Mouse (Mus musculus) heart, postnatal 4 days (tissue): ENCODE data around the gene Il27ra. TPM values are rescaled to one million over a fixed set of nuclear protein-coding genes. Genes with fewer than 3 reads are reported as not detected.
"Not testable (repeated sequence)": the region's sequence is repeated elsewhere in the genome, so short reads cannot be mapped to it uniquely, and the experiment has no call there.

ENCODE experiments used
- DNase-seq: peaks from one replicate; pipeline ENCODE4 v3.0.0; 2021
- total RNA-seq, 2 experiments: library from RNA; stranded (reverse); gene quantifications; 2 replicates each; pipeline ENCODE4 v1.2.3; 2021

Il27ra gene
- total RNA-seq, 2 experiments from 2014 or later = 4.0 to 4.2 TPM

GRCm38 (mm10) chr8:84019738-84020137 is 22.7 kb downstream of the Il27ra start:
- DNase-seq = no peak

GRCm38 (mm10) chr8:84015833-84016232 is 26.6 kb downstream of the Il27ra start:
- no peak for DNase-seq

- peak; percentile 31 for DNase-seq
These were observed 29.8 kb downstream of the Il27ra start for GRCm38 (mm10) chr8:84012499-84013165.

GRCm38 (mm10) chr8:84011705-84012498 is 30.5 kb downstream of the Il27ra start, which contains the start of gene 2210011C24Rik:
TSS of gene 2210011C24Rik (minus strand) at chr8:84012171.
- DNase-seq = no peak

DNA sequence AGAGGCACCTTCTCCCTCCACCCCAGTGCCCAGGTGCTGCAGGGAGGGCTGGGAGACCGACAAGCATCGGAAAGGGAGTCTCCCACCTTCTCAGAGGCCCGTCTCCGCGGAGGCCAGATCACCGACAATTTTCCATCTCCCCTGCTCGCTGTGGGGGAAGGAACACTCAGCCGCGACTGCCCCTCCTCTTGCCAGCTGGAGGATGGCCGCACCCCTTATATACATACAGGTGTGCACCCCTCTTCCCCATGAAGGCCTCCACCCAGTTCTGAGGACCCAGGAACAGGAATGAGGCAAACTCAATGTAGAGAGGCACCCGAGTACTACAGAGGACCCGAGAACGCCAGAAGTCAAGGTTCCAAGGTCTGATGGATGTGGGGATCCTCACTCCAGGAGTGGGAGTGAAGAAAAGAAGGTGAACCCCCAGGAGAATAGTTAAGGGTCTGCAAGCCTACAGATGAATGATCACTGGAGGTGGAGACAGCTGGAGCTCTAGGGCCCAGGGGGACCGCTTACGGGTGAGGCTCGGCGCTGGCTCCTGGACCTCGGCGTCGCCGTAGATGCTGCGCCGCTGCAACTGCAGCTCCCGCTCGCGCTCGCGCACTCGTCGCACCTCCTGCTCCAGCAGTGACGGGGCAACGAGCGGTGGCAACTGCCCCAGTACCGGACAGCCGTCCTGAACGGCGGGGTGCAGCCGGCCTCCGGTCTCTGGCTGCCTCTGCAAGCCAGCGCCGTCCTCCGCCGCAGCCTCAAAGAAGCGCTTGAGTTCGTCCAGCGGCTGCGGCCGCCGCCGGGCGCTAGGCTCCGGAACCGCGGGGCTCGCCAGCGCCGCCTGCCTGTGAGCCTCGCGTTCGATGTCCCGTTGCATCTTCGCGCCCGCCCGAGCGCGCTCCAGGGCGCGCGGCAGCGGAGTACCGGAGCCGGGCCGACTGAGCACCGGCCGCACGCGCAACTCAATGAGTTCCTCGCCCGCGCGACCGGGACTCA is 31.5 kb downstream of the Il27ra start:
- peak; percentile 82 for DNase-seq

DNA sequence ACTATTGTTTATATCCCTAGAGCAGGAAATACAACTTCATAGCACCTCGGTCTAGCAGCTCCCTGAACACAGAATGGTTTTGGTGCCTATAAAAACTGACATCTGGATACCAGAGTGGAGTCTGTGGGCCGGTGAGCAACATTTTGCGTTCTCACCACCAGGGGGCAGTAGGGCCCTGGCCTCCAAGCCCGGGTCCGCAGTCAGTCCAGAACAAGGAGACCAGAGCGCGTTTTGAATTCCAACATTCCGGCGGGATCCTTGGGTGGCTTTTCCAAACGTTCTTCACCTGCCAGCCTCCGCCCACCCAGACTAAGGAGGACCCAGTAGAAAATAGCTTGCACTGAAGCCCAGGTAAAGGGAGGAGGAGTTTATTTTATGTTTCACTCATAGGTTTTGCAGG is 32.5 kb downstream of the Il27ra start:
- peak; percentile 94 for DNase-seq

DNA sequence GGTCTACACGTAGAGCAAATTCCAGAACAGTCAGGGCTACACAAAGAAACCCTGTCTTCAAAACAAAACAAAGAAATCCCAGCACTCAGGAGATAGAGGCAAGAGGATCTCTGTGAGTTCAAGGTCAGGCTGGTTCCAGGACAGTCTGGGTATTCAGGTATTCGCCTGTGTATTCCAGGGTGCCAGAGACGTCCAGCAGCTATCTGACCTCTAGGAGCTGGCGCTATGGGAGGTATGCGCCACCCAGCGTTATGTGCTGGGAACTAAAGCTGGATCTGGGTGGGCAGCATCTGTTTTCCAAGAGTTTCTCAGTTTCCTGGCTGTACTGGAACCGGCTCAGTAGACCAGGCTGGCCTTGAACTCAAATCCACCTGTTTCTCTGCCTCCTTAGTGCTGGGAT is 34.0 kb downstream of the Il27ra start:
- no peak for DNase-seq

DNA sequence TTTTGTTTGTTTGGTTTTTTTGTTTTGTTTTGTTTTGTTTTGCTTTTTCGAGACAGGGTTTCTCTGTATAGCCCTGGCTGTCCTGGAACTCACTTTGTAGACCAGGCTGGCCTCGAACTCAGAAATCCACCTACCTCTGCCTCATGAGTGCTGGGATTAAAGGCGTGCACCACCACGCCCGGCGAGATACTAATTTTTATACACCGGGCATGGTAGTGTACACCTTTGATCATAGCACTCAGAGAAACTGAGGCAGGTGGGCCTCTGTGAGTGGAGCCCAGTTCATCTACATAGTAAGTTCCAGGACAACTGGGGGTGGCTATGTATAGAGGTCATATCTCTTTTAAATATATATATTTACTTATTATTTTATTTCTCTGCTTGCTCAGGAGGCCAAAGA is 36.9 kb downstream of the Il27ra start:
- not testable (repeated sequence) for DNase-seq

DNA sequence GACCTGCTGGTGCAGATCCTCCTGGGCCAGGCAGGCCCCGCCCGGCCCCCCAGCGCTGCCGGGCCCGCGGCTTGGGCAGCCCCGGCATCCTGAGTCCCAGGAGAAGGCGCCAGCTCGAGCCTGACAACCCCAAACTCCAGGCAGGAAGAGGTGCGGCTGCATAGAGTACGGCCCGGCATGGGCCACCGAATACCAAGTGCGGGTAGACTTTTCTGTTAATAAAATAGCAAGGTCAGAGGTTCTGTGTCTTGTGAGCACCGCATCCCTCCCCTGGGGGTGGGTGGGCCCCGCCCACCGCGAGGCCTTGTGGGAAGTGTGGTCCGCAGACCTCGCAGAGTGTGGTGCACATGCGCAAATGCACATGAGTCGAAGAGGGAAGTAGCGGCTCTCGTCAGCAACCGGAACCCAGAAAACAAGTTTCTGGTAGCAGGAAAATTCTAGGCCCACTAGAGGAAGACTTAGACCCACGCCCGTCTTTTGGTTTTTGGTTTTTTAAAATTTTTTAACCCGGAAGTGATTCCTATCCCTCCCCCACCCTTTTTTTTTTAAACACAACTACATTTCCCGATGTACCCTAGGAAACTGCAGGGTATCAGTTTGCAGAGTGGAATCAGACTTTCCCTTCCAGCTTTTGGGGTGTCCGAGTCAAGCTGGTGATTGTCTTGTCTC is 37.7 kb downstream of the Il27ra start:
- DNase-seq = peak; percentile 93

DNA sequence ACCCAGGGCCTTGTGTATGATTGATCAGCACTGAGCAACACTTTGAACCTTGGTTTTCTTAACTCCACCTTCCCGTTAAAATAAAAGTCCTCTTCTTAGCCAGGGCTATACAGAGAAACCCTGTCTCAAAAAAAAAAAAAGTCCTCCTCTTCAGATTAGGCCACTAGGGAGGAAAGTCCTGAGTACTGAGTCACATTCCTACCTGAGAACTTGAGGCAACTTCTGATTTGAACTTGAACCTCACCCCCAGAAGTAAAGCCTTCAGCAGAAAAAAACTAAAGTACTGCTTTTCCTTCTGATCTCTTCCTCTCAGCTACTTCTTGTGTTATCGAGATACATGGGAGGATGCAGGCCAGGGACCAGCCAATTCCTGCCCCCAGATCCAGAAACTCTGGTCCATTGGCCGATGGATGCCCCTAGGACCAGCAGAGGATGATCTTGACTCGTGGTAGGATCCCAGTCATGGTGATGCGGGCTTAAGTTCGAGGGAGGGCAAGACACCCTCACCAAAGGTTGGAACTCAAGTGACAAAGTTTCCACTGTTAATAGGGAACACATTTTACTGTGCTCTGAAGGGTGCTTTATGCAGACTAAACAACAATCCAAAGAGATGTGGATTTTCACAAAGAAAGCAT is 38.7 kb downstream of the Il27ra start:
- no peak for DNase-seq

- DNase-seq = no peak
These were observed 39.3 kb downstream of the Il27ra start for GRCm38 (mm10) chr8:84002957-84003611.

DNA sequence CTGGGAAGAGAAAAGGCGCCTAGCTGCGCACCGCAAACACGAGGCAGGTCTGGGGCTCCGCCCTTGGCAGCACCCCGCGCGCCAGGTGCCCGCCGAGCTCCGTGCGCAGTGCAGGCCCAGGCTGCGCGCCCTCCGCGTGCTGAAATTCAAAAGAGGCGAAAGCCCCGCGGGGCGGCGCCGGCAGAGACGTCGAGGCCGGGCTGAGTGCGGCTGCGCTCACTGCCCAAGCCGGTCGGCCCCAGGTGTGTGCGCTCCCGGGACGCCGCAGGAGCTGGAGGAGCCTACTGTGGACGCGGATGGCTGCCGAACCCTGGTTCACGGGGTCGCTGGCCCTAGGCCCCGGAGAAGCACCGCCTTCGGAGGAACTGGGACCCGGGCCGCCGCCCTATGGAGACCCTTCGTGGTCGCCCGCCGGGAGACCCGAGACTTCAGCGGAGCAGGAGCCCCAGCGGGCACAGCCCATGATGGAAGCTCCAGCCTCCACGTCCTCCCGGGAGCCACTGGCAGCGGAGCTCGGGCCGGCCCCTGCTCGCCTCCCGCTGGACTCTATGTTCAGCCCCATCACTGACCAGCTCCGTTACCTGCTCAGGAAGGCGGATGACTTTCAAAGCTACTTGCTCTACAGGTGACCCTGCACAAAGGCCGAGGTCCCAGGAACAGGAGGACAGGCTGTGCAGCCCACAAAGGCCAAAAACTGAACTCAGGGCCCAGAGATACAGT is 40.9 kb downstream of the Il27ra start, which contains the start of gene 1700067K01Rik:
1700067K01Rik (plus strand) TSS at position 222 of the 720 bp plus-strand sequence.
- no peak for DNase-seq

DNA sequence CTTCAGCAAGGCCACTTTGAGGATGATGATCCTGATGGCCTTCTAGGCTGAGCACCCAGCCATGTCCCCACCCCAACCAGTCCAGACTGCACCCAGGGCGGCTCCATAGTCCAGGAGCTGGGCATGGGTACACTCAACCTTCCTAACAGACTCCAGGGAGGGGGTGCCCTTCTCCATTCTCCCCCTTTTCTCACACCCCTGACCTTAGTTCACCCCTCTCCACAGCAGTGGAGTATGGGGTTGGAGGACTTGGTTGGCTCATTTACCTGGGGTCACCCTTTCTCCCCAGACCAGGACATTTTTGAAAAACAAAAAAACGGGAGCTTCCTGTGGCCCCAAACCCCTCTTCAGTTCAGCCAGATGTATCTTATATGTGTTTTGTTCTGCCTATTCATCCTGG is 42.6 kb downstream of the Il27ra start:
- DNase-seq = no peak

DNA sequence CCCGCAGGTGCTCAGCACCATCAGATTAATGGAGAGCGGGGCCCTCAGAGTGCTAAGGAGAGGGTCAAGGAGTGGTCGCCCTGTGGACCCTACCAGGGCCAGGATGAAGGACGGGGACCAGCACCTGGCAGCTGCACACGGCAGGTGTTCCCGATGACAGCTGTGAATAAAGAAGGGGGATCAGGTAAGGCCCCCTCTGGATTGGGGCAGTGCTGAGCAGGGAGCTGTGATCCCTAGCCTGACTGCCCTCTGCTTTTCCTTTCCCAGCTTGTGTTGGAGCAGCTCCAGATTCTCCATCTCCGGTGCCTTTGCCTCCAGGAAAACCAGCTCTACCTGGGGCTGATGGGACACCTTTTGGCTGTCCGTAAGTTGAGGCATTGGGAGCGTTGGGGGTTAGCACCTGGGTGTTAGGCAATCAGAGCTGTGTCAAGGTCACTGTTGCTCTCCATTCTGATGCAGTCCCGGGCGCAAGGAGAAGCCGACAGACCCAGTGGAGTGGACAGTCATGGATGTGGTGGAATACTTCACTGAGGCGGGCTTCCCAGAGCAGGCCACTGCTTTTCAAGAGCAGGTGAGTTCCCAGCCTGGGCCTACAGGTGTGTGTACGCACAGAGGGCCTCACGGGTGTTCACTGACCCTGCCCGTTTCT is 43.2 kb downstream of the Il27ra start:
- DNase-seq = no peak

DNA sequence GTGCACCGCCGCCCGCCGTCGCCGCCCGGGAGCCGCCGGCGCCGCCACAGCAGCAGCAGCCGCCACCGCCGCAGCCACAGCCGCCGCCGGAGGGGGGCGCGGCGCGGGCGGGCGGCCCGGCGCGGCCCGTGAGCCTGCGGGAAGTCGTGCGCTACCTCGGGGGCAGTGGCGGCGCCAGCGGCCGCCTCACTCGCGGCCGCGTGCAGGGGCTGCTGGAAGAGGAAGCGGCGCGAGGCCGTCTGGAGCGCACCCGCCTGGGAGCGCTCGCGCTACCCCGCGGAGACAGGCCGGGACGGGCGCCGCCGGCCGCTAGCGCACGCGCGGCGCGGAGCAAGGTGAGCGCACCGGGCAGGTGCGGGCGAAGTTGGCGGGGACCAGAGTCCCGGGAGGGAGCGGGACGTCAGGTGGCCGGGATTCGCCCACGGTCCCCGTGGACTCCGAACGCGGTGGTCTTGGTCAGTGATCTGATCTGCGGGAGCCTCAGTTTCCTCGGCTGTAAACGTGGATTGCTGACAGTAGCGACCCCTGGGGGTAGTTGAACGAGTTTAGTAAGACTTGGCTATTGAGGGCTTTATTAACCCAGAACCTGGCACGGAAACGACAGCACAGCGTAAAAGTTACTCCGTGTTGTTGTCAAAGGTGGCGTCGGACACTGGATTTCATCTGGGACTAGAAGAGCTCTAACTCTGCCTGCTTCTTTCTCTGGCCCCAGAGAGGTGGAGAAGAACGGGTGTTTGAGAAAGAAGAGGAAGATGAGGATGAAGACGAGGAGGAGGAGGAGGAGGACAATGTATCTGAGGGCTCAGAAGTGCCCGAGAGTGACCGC is 43.9 kb downstream of the Il27ra start:
- DNase-seq = peak; percentile 64

DNA sequence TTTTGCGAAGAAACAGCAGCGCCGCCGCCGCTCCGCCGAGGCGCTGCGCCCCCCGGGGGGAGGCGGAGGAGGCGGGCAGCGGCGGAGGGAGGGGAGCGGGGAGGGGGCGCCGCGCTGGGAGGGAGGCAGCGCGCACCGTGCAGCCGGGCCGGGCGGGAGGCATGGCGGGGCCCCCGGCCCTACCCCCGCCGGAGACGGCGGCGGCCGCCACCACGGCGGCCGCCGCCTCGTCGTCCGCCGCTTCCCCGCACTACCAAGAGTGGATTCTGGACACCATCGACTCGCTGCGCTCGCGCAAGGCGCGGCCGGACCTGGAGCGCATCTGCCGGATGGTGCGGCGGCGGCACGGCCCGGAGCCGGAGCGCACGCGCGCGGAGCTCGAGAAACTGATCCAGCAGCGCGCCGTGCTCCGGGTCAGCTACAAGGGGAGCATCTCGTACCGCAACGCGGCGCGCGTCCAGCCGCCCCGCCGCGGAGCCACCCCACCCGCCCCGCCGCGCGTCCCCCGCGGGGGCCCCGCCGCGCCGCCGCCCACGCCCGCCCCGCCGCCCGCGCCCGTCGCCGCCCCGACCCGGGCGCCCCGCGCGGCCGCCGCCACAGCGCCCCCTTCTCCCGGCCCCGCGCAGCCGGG is 44.8 kb downstream of the Il27ra start, which contains the start of gene Samd1:
Samd1 (plus strand) TSS at position 162 of the 631 bp plus-strand sequence.
- peak; percentile 65 for DNase-seq

- peak; percentile 91 for DNase-seq
These were observed 45.6 kb downstream of the Il27ra start for GRCm38 (mm10) chr8:83996567-83997505.
